Mouse (Mus musculus) kidney, embryonic 14.5 days (tissue): ENCODE results near the gene 4921517D22Rik. TPM values are rescaled to one million over a fixed set of nuclear protein-coding genes. Genes with fewer than 3 reads are reported as not detected.

Experiments used
- ATAC-seq: fragments of 200-750 bp; cut with Nextera tagmentation; 2 replicates; pipeline ENCODE4 v1.8.0; 2017; ENCODE audit warnings: moderate number of reproducible peaks, mild to moderate bottlenecking, moderate TSS enrichment, moderate library complexity; ENCODE audit not compliant: low FRiP score, low TSS enrichment
- H3K27ac ChIP-seq: fragments of 300-500 bp; sonication (generic); 2 replicates; pipeline ENCODE4 v1.5.1; 2014; ENCODE audit warnings: low read depth, mild to moderate bottlenecking, low read length, moderate library complexity, mixed read lengths
- H3K27me3 ChIP-seq: fragments of 300-500 bp; sonication (generic); 2 replicates; pipeline ENCODE4 v1.6.1; 2014; ENCODE audit warnings: mild to moderate bottlenecking, low read length; ENCODE audit not compliant: control insufficient read depth, insufficient read depth
- H3K36me3 ChIP-seq: fragments of 300-500 bp; sonication (generic); 2 replicates; pipeline ENCODE4 v1.6.1; 2014; ENCODE audit warnings: low read length, mixed read lengths; ENCODE audit not compliant: control insufficient read depth, insufficient read depth
- H3K4me1 ChIP-seq: fragments of 300-500 bp; sonication (generic); 2 replicates; pipeline ENCODE4 v1.6.1; 2014; ENCODE audit warnings: low read length, mixed read lengths; ENCODE audit not compliant: control insufficient read depth, insufficient read depth
- H3K4me2 ChIP-seq: fragments of 300-500 bp; sonication (generic); replicated peaks from 2 replicates; pipeline ENCODE4 v1.6.1; 2014; ENCODE audit warnings: low read depth, mild to moderate bottlenecking, low read length
- H3K4me3 ChIP-seq: fragments of 300-500 bp; sonication (generic); 2 replicates; pipeline ENCODE4 v1.5.1; 2014; ENCODE audit warnings: mild to moderate bottlenecking, low read length
- H3K9ac ChIP-seq: fragments of 300-500 bp; sonication (generic); 2 replicates; pipeline ENCODE4 v1.6.1; 2014; ENCODE audit warnings: low read depth, mild to moderate bottlenecking, low read length, moderate library complexity
- H3K9me3 ChIP-seq: fragments of 300-500 bp; sonication (generic); 2 replicates; pipeline ENCODE4 v1.6.1; 2016; ENCODE audit warnings: low read length; ENCODE audit not compliant: control insufficient read depth
- WGBS: fragments of 180-500 bp; shearing (Covaris S2); extraction: QIAGEN DNeasy Blood & Tissue Kit; methylation state at CpG from one replicate; pipeline ENCODE4 v1.1.7; 2014; 5-methylcytosine and 5-hydroxymethylcytosine counted together
- polyA plus RNA-seq: library from polyadenylated mRNA; unstranded; fragments of >200 nt; fragmentation: Nextera tagmentation; extraction: Ambion mirVana; gene quantifications from 2 replicates; pipeline ENCODE4 v1.2.1, GENCODE M21; 2014

The 4921517D22Rik gene
- polyA plus RNA-seq, 1 experiment from 2014 or later: not detected

DNA sequence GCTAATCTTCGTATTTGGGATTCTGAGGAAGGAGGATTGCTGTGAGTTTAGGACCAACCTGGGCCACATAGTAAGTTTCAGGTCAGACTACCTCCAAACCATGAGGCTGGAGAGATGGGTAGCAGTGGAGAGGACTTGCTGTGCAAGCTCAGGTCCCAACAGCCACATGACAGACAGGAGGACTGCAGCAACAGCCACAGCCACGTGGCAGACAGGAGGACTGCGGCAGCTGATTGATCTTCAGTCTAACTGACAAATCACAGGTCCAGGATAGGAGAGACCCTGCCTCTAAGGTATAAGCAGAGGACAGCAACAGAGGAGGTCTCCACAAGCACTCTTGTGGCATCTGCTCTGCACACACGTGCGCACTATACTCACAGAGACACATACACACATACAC is 36.1 kb downstream of the 4921517D22Rik start:
- H3K9ac ChIP-seq: no peak overlapping the region
- H3K9me3 ChIP-seq: no peaks in the 10 kb centered on the region
- ATAC-seq: no peak
- 84% methylated on average over 5 of the region's 5 CpGs for WGBS
- no peak overlapping the region for H3K4me3 ChIP-seq
- H3K4me2 ChIP-seq: no peak overlapping the region
- H3K27ac ChIP-seq: no peak overlapping the region
- peaks cover 9% of the 10 kb centered on the region for H3K4me1 ChIP-seq
- H3K27me3 ChIP-seq: no peaks in the 10 kb centered on the region
- peaks cover 8% of the 10 kb centered on the region; the same call in 1 of the 2 replicates for H3K36me3 ChIP-seq

DNA sequence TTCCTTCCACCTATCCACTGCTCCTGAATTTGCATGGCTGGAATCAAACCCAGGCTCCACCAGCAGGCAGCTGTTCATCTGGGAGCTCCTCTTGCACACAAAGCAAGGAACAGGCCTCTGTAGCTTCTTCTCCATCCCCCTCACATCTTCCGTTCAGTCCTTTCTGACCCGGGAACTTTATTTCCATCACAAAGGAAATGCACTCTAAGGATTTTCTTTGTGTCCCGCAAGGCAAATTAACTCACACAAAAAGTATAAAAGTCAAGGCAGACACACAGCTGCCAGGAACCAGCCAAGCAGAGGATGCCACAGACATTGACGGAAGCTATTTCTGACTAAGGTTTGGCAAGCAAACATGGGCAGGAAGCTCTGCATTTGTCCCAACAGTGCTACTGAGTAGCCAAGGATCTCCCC is 36.9 kb downstream of the 4921517D22Rik start:
- Histone ChIP-seq H3K27ac (no peak overlapping the region), H3K36me3 (peaks cover 3% of the 10 kb centered on the region; the same call in 1 of the 2 replicates), H3K9ac (no peak overlapping the region), H3K4me2 (no peak overlapping the region), H3K4me3 (no peak overlapping the region), H3K9me3 (no peaks in the 10 kb centered on the region), H3K4me1 (peaks cover 12% of the 10 kb centered on the region), H3K27me3 (no peaks in the 10 kb centered on the region)
- no peak for ATAC-seq
- WGBS: 64% methylated on average over 4 of the region's 4 CpGs

DNA sequence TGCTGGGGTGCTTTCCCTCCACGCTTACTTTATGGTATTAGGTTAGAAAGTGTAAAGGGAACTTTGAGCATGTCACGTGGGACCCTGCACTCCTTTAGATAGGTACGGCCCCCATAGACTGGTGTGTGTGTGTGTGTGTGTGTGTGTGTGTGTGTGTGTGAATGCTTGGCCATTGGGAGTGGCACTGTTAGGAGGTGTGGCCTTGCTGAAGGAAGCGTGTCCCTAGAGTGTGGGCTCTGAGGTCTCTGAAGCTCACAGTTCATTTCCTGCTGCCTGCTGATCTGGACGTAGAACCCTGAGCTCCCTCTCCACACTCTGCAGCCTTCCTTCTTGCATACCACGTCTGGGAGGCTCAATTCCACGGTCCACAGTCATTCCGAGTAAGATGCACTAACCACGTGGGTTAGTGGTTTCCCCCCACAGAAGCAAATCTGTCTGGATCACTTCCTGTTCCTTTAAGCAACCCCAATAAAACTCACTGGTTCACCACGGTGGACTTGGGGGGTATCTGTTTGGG is 37.5 kb downstream of the 4921517D22Rik start:
- 63% methylated on average over 10 of the region's 10 CpGs for WGBS
- no peak overlapping the region for H3K27ac ChIP-seq

DNA sequence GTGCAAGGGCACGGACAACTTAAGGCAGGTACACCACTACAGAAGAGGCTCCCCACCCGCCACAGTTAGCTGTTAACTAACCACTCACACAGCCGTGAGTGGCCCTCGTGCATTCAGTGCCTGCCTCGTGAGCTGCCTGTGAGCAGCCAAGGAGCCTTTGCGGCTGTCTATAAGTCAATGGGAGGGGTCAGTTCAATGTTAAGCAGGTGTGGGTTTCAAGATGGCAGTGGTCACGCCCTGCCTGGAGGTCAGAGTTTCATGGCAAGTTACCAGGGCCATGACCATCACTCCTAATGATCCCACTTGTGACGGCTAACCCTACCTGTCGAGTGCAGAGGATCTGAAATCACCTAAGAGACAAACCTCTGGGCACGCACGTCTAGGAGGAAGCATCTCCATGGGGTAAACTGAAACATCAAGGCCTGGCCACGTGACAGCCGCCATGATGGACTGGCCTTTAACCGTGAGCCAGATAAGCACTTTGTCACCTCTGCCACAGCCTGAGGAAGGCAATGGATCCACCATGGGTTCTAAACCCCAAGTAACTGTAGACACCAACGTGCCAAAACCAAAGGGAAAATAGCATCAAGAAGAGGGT is 38.1 kb downstream of the 4921517D22Rik start:
- Histone ChIP-seq H3K27me3 (no peaks in the 10 kb centered on the region), H3K36me3 (no peaks in the 10 kb centered on the region), H3K4me3 (no peak overlapping the region), H3K4me2 (no peak overlapping the region), H3K27ac (no peak overlapping the region), H3K4me1 (peaks cover 12% of the 10 kb centered on the region), H3K9me3 (no peaks in the 10 kb centered on the region), H3K9ac (no peak overlapping the region)
- WGBS: 93% methylated on average over 15 of the region's 15 CpGs
- ATAC-seq: no peak

More for the DNA sequence above, 37.5 kb downstream of the 4921517D22Rik start:
- Histone ChIP-seq H3K36me3 (0 out of 2 replicates have a peak, but pooled peaks cover 1% of the 10 kb centered on the region), H3K9ac (no peak overlapping the region), H3K4me2 (no peak overlapping the region), H3K4me1 (peaks cover 12% of the 10 kb centered on the region), H3K9me3 (no peaks in the 10 kb centered on the region), H3K27me3 (no peaks in the 10 kb centered on the region), H3K4me3 (no peak overlapping the region)
- no peak for ATAC-seq

DNA sequence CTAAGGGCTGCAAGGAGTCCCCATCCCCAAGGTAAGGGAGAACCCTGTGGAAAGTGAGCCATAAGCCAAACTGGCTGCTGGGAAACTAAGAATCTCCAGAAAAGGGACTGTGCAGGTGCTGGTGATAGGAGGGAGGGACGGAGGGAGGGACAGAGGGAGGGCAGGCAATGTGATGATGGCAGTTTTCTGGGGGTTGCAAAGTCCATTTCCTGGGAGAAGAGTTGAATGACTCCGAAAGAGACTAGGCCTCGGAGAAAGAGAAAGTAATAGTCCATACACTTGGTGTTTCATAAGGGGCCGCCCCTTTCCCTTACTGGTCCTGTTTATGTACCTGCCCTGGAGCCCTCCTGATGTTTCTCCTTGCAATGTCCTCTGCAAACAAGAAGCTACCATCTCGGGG is 39.4 kb downstream of the 4921517D22Rik start:
- Histone ChIP-seq H3K27ac (no peak overlapping the region), H3K36me3 (no peaks in the 10 kb centered on the region), H3K4me3 (no peak overlapping the region), H3K9ac (no peak overlapping the region), H3K4me1 (peaks cover 20% of the 10 kb centered on the region), H3K9me3 (no peaks in the 10 kb centered on the region), H3K27me3 (no peaks in the 10 kb centered on the region), H3K4me2 (no peak overlapping the region)
- 88% methylated on average over 5 of the region's 5 CpGs for WGBS
- no peak for ATAC-seq

DNA sequence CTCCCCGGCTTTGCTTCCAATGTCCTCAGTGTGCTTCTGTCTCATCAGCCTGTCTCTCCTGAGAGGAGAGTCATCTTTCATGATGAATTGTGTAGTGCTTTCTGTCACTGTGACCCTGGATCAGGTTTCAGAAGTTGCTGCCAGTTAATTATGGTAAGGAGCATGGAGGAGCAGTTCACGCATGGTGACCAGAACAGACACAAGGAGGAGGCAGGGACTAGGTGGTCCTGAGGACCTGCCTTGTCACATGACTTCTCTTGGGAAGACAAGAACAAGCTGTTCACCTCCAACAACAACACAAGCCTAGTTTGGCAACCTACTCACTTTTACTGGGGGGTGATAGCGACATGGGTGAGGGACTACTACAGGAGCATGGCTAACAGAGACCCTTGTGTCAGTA is 40.8 kb downstream of the 4921517D22Rik start:
- no peak overlapping the region for H3K9ac ChIP-seq
- H3K36me3 ChIP-seq: no peaks in the 10 kb centered on the region; the same call in 1 of the 2 replicates
- H3K4me3 ChIP-seq: no peak overlapping the region
- H3K9me3 ChIP-seq: no peaks in the 10 kb centered on the region
- no peak overlapping the region for H3K27ac ChIP-seq
- H3K27me3 ChIP-seq: no peaks in the 10 kb centered on the region
- WGBS: 31% methylated on average over 3 of the region's 3 CpGs
- ATAC-seq: peak; percentile 70; the same call in 1 of the 2 replicates
- H3K4me2 ChIP-seq: no peak overlapping the region
- peaks cover 20% of the 10 kb centered on the region for H3K4me1 ChIP-seq

DNA sequence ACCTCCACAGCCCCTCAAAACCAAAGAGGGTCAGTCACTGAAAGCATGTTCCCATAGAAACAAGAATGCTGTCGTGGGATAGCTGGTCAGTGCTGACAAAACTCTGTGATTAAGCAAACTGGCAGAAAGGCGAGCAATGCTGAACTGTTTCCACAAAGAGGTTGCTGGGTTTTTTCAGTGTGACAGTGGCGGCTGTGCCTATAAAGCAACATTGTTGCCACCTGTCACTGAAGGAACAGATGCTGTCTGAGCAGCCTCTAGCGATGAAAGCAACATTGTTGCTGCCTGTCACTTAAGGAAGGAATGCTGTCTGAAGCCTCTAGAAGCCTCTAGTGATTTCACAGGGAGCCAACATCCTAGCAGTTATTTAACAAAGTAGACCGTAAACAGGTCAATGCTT is 41.3 kb downstream of the 4921517D22Rik start:
- no peak overlapping the region for H3K27ac ChIP-seq
- peaks cover 22% of the 10 kb centered on the region for H3K4me1 ChIP-seq
- H3K27me3 ChIP-seq: no peaks in the 10 kb centered on the region
- H3K9ac ChIP-seq: no peak overlapping the region
- ATAC-seq: no peak
- H3K4me3 ChIP-seq: no peak overlapping the region
- no peak overlapping the region for H3K4me2 ChIP-seq
- no peaks in the 10 kb centered on the region for H3K9me3 ChIP-seq
- H3K36me3 ChIP-seq: no peaks in the 10 kb centered on the region; the same call in 1 of the 2 replicates
- 43% methylated on average over 5 of the region's 5 CpGs for WGBS

DNA sequence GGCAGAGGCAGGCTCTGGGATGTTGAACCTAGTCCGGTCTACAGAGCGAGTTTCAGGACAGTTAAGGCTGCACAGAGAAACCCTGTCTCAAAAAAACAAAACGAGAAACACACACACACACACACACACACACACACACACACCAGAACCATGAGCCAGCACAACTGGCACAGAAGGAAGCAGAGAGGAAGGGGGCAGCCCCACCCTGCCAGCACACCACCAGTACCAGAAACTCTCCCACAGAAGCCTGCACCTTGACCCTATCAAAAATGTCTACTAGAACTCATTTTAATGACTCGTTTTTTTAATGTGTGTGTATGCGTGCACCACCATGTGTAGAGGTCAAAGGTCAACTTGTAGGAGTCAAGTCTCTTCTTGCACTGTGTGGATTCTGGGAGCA is 44.1 kb downstream of the 4921517D22Rik start:
- H3K4me3 ChIP-seq: no peak overlapping the region
- WGBS: 57% methylated on average over 5 of the region's 5 CpGs

DNA sequence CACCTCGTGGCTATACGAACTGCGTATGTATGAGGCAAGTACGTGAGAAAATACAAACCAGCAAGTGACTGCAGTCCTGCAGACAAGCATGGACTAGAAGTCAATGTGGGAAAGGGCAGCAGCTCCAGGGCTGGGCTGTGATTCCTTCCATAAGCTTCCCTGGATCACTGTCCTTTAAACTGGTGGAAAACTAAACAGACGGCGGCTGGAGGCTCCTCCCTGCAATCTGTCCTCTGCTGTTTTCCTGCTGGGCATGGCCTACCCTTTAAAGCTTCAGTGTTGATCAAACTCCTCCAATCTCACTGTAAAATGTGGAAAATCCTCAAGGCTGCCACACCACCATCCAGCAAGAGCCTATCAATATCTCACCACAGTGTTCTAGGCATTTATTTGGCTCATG is 45.3 kb downstream of the 4921517D22Rik start:
- WGBS: 86% methylated on average over 6 of the region's 6 CpGs
- ATAC-seq: no peak
- Histone ChIP-seq H3K27me3 (no peaks in the 10 kb centered on the region), H3K36me3 (peaks cover 6% of the 10 kb centered on the region; the same call in 1 of the 2 replicates), H3K9me3 (no peaks in the 10 kb centered on the region), H3K27ac (no peak overlapping the region), H3K9ac (no peak overlapping the region), H3K4me1 (peaks cover 31% of the 10 kb centered on the region), H3K4me3 (no peak overlapping the region), H3K4me2 (no peak overlapping the region)

More for the DNA sequence above, 44.1 kb downstream of the 4921517D22Rik start:
- H3K4me2 ChIP-seq: no peak overlapping the region
- peaks cover 31% of the 10 kb centered on the region for H3K4me1 ChIP-seq
- H3K9me3 ChIP-seq: no peaks in the 10 kb centered on the region
- no peak for ATAC-seq
- peaks cover 5% of the 10 kb centered on the region; the same call in 1 of the 2 replicates for H3K36me3 ChIP-seq
- no peak overlapping the region for H3K9ac ChIP-seq
- no peak overlapping the region for H3K27ac ChIP-seq
- no peaks in the 10 kb centered on the region for H3K27me3 ChIP-seq
